Mouse (Mus musculus) forebrain, embryonic 16.5 days (tissue): ENCODE measurements around the gene Sv2a. TPM values are rescaled to one million over a fixed set of nuclear protein-coding genes. Genes with fewer than 3 reads are reported as not detected.
A peak's percentile ranks its signal among the peaks of the same experiment; 100 is the strongest.

Source experiments
- ATAC-seq: fragments of 200-750 bp; cut with Nextera tagmentation; 2 replicates; pipeline ENCODE4 v1.8.0; 2017; ENCODE audit warnings: mild to moderate bottlenecking, moderate library complexity
- H3K27ac ChIP-seq: fragments of 300-500 bp; sonication (generic); 2 replicates; pipeline ENCODE4 v1.5.1; 2014; ENCODE audit warnings: low read length, control low read depth
- H3K27me3 ChIP-seq: fragments of 300-500 bp; sonication (generic); replicated peaks from 2 replicates; pipeline ENCODE4 v1.6.1; 2014; ENCODE audit warnings: low read length; ENCODE audit not compliant: control insufficient read depth, insufficient read depth
- H3K36me3 ChIP-seq: fragments of 300-500 bp; sonication (generic); 2 replicates; pipeline ENCODE4 v1.6.1; 2014; ENCODE audit not compliant: control insufficient read depth, insufficient read depth
- H3K4me1 ChIP-seq: fragments of 300-500 bp; sonication (generic); replicated peaks from 2 replicates; pipeline ENCODE4 v1.6.1; 2014; ENCODE audit warnings: low read length; ENCODE audit not compliant: control insufficient read depth, insufficient read depth
- H3K4me2 ChIP-seq: fragments of 300-500 bp; sonication (generic); 2 replicates; pipeline ENCODE4 v1.6.1; 2014; ENCODE audit warnings: mild to moderate bottlenecking, low read length, control low read depth
- H3K4me3 ChIP-seq: fragments of 300-500 bp; sonication (generic); replicated peaks from 2 replicates; pipeline ENCODE4 v1.5.1; 2014; ENCODE audit warnings: mild to moderate bottlenecking, low read length, control low read depth
- H3K9ac ChIP-seq: fragments of 300-500 bp; sonication (generic); replicated peaks from 2 replicates; pipeline ENCODE4 v1.6.1; 2014; ENCODE audit warnings: low read depth, low read length, control low read depth
- H3K9me3 ChIP-seq: fragments of 300-500 bp; sonication (generic); 2 replicates; pipeline ENCODE4 v1.6.1; 2016; ENCODE audit warnings: low read length; ENCODE audit not compliant: control insufficient read depth
- whole genome bisulfite sequencing: fragments of 180-500 bp; shearing (Covaris S2); extraction: QIAGEN DNeasy Blood & Tissue Kit; methylation state at CpG from one replicate; pipeline ENCODE4 v1.1.7; 2014; 5-methylcytosine and 5-hydroxymethylcytosine counted together
- polyA plus RNA-seq: library from polyadenylated mRNA; unstranded; fragments of >200 nt; fragmentation: Nextera tagmentation; extraction: Ambion mirVana; gene quantifications from 2 replicates; pipeline ENCODE4 v1.2.1, GENCODE M21; 2015

The Sv2a gene
- polyA plus RNA-seq, 1 experiment from 2014 or later, result 87.3 TPM

DNA sequence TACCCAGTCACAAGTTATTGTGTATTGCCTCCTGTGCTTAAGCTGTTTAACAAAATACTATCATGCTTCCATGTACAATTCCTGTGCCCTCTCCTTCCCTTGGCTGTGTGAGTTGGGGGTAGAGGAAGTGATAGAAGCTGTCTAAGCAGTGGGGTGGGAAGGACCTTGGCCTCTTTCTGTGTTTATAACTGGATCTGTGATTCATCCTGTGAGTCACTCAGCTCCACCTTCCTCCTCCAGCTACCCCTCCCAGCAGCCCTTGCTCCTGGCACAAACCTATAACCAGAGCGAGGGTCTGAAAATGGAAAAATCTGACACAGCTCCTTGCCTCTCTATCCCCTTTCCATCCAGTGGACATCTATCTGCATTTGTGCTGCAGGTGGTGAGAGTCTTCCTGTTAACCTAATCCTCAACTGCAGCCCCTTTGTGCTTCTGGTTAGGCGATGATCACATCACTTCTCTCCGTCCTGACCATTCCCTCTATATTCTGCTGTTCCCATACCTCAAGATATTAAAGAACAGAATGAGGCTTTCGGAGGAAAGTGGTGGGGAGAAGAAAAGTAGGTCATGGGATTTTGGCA lies 20.6 kb upstream of the Sv2a start:
- WGBS, result 48% methylated on average over 4 of the region's 4 CpGs
- H3K4me1 ChIP-seq, result peaks cover 22% of the 10 kb centered on the region
- no peaks in the 10 kb centered on the region for H3K27me3 ChIP-seq
- H3K9me3 ChIP-seq, result no peaks in the 10 kb centered on the region
- H3K27ac ChIP-seq, result no peak overlapping the region
- peak overlapping the region; percentile 99 for H3K4me2 ChIP-seq
- no peak overlapping the region for H3K4me3 ChIP-seq
- H3K36me3 ChIP-seq, result 0 out of 2 replicates have a peak, but pooled peaks cover under 1% of the 10 kb centered on the region
- H3K9ac ChIP-seq, result peak overlapping the region; percentile 56; the same call in 1 of the 2 replicates
- no peak; the same call in 1 of the 2 replicates for ATAC-seq

DNA sequence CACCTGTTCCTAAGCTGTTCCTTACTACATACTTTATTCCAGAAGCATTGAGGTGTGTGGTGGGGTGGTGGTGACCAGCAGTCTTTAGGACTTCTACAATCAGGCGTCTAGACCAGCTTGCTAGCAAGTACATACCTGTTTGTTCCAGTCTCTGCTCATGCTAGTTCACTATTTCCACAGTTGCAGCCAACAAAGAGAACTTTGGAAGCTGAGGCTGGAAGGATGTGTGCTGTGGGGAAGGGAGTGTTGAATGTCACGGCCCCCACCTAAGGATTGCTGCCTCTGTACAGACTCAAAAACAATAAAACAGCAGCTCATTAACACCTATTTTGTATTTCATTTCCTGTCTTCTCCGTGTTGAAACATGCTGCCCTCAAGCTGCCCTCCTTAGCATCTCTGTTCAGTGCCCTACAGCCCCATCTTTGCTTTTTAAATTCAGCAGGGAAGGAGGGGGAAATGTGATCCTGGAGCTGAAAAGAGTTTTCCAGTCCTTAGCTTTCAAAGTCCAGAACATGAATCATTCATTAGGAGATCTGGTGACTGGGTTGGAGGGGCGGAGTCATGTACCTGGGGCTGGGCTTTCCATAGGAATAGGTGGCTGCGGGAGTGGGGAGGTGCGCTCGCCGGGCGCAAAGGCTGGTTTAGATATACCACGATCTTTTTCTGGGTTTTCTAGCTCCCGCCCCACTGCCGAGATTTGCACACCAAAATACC lies 20.0 kb upstream of the Sv2a start:
- no peaks in the 10 kb centered on the region for H3K27me3 ChIP-seq
- peak overlapping the region; percentile 56 for H3K9ac ChIP-seq
- H3K4me2 ChIP-seq, result peak overlapping the region; percentile 99
- peak; percentile 75 for ATAC-seq
- peak overlapping the region; percentile 44 for H3K27ac ChIP-seq
- peak overlapping the region; percentile 51 for H3K4me3 ChIP-seq
- no peaks in the 10 kb centered on the region for H3K9me3 ChIP-seq
- H3K4me1 ChIP-seq, result peaks cover 22% of the 10 kb centered on the region
- WGBS, result 2% methylated on average over 12 of the region's 12 CpGs
- H3K36me3 ChIP-seq, result no peaks in the 10 kb centered on the region

DNA sequence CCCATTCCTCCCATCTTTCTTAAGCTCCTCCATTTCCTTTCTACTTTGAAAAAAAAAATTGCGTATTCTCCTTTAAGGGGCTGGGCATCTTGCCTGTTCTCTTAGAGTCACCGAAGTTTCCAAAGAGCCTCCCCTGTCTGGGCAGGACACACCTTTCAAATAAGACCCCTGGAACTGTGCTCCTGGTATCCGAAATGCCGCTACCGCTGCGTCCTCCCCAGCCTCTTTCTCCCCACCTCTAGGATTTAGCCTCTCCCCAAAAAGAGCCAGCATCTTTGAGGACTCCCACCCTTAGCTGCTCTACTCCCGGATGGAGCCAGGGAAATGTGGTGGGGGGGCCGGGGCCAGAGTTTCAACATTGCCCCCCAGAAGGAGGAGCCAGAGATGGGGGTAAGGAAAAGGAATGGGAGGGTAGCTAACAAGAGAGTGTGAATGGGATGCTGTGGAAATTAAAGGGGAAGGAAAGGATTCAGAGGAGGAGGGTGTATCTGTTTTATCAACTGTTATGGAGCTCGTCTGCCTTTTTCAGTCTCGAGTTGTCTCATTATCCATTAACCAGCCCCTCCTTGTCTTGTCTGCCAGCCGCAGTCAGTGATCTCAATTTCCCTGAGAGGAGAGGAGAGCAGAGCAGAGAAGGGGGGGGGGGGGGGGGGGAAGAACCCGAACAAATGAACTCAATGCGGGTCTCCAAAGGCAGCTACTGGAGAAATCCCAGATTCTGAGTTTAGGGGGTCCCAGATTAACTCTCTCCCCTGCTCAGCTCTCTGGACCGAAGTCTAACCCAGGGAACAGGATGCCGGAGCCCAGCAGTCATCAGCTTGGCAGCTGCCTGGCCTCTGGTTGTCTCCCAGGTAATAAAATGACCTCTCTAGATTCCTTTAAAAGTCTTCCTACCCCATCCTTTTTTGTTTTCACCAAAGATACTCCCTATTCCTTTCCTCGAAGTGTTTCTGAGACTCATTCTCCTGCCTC lies 18.8 kb upstream of the Sv2a start, which contains the start of gene Mtmr11:
TSS of gene Mtmr11 (plus strand) at position 136 of the 972 bp plus-strand sequence.
- peak within 1 kb of the TSS; percentile 99 for H3K4me2 ChIP-seq
- H3K27me3 ChIP-seq, result no peaks in the 10 kb centered on the region
- 7% methylated on average over 16 of the region's 16 CpGs for WGBS
- peak within 1 kb of the TSS; percentile 44 for H3K27ac ChIP-seq
- peaks cover 22% of the 10 kb centered on the region for H3K4me1 ChIP-seq
- H3K36me3 ChIP-seq, result no peaks in the 10 kb centered on the region
- peak within 1 kb of the TSS; percentile 51 for H3K4me3 ChIP-seq
- H3K9ac ChIP-seq, result peak within 1 kb of the TSS; percentile 56
- ATAC-seq, result 0 out of 2 replicates have a peak, but pooled peaks have one; percentile 31
- H3K9me3 ChIP-seq, result no peaks in the 10 kb centered on the region

DNA sequence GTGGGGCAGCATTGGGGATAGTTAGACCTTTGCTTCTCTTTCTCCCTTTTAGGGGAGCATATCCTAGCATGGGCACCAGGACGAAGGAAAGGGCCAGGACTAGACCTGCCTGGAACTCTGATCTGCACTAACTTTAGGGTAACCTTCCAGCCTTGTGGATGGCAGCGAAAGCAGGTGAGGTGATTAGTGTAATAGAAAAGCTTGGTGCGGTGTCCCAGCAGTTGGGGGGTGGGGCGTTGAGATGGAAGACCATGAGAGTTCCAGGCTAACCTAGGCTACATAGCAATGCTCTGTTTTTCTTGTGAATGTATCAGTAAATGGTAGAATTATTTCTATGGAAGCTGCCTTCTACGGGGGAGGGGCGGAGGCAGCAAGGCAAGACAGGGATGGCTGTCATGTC lies 17.9 kb upstream of the Sv2a start:
- H3K4me2 ChIP-seq, result no peak overlapping the region
- no peaks in the 10 kb centered on the region for H3K36me3 ChIP-seq
- H3K9me3 ChIP-seq, result no peaks in the 10 kb centered on the region
- WGBS, result 89% methylated on average over 6 of the region's 6 CpGs
- no peak overlapping the region for H3K27ac ChIP-seq
- peaks cover 22% of the 10 kb centered on the region for H3K4me1 ChIP-seq
- H3K4me3 ChIP-seq, result no peak overlapping the region
- H3K9ac ChIP-seq, result no peak overlapping the region
- ATAC-seq, result no peak
- no peaks in the 10 kb centered on the region for H3K27me3 ChIP-seq

DNA sequence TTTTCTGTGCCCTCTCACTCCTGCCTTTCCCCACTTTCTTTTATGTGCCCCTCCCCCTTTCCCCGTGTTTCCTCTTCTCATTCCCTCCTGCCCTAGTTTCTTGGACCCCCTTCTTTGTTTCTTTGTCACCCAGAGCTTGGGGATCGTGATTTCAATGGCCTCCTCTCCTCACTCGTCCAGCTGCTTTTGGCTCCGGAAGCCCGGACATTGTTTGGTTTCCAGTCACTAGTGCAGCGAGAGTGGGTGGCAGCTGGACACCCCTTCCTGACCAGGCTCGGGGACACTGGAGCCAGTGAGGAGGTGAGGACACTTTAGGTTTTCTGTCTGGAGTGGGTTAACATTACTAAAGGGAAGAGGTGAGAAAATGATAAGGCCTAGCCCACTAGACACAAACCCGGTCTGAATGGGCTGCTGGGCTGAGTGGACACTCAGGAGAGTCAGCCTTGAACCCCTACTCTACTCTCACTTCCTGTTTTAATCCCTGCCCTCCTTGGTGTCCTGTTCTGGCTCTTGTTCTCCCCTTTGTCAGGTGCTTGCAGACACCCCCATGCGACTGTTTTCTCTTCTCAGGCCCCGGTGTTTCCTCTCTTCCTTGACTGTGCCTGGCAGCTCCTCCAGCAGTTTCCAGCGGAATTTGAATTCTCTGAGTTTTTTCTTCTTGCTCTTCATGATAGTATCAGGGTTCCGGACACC lies 12.3 kb upstream of the Sv2a start:
- Histone ChIP-seq H3K9me3 (no peaks in the 10 kb centered on the region), H3K4me2 (no peak overlapping the region), H3K27ac (no peak overlapping the region), H3K36me3 (no peaks in the 10 kb centered on the region), H3K27me3 (no peaks in the 10 kb centered on the region), H3K4me1 (peaks cover 24% of the 10 kb centered on the region), H3K4me3 (no peak overlapping the region), H3K9ac (no peak overlapping the region)
- ATAC-seq, result no peak
- WGBS, result 61% methylated on average over 12 of the region's 12 CpGs

DNA sequence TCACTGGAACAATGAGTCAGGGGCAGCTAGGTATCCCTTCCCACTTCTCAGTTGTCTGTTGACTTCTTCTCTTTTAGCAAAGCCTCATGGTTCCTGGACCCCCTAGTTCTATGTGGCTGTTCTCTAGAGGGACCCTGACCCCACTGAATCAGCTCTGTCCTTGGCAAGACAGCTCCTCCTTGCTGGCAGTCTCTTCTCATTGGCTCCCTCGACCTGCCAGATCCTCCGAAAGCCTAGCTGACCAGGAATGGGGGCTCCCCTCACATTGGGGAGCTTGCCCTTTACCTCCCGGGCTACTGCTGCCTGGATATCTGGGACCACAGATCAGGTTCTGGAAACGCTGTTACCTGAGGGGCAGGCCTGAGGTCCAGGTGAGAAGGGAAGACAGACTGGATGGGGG lies 10.7 kb upstream of the Sv2a start:
- H3K4me2 ChIP-seq, result no peak overlapping the region
- H3K4me3 ChIP-seq, result no peak overlapping the region
- no peaks in the 10 kb centered on the region for H3K27me3 ChIP-seq
- peaks cover 6% of the 10 kb centered on the region; the same call in 1 of the 2 replicates for H3K36me3 ChIP-seq
- H3K9me3 ChIP-seq, result no peaks in the 10 kb centered on the region
- no peak for ATAC-seq
- H3K27ac ChIP-seq, result no peak overlapping the region
- WGBS, result 92% methylated on average over 4 of the region's 4 CpGs
- H3K9ac ChIP-seq, result no peak overlapping the region
- H3K4me1 ChIP-seq, result peaks cover 35% of the 10 kb centered on the region

DNA sequence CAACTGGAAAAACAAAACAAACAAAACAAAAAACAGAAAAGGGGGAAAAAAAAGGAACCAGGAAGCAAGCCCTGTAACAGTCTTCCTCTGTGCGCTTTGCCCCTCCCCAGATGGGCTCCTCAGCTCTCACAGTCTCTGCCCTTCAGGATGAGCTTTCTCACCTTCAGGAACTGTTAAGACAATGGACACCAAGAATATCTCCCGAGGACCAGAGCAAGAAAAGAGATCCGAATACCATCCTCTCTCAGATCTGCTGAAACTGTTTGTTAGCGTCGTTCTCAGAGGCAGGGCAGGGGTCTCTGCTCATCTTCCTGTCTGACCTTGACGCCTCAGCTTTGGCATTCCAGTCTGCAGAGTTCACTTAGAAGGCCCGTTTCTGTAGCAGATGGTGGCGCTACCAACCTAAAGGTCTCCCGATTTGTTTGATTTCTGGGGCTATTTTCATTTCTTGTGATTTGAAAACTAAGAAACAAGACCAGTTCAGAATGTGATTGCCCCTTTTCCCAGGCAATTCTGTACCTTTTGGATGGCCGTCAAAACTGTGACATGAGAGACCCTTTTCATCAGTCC lies 9.9 kb upstream of the Sv2a start:
- 73% methylated on average over 10 of the region's 10 CpGs for WGBS
- no peak for ATAC-seq
- H3K4me3 ChIP-seq, result peak overlapping the region; percentile 71

DNA sequence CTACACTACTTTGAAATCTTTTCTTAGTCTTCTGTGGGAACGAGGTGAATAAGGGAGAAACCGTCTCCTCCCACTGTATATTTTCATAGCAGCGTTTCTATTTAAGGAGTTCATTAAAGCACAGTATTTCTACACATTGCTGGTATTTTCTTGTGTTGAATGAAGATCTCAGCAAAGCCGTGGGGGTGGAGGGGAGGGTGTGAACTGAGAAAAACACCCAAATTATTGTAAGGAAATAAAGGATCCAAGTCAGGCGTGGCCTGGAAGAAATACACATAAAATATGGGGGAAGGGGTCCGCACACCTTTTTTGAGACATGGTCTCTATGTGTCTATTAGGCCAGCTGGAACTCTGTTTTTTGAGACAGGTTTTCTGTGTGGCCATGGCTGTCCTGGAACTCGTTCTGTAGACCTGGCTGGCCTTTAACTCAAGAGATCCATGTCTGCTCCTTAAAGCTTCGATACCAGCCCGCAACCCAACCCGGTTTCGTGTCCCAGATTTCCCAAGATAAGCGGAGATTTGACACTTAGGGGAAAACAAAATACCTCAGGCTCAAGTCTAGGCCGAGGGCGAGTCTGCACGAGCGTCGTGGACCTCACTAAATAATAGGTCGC lies 9.3 kb upstream of the Sv2a start:
- H3K9me3 ChIP-seq, result no peaks in the 10 kb centered on the region
- peak overlapping the region; percentile 71 for H3K4me3 ChIP-seq
- H3K9ac ChIP-seq, result peak overlapping the region; percentile 92
- H3K4me1 ChIP-seq, result peaks cover 35% of the 10 kb centered on the region
- peak overlapping the region; percentile 100 for H3K27ac ChIP-seq
- 16% methylated on average over 18 of the region's 18 CpGs for WGBS
- H3K36me3 ChIP-seq, result peaks cover 6% of the 10 kb centered on the region; the same call in 1 of the 2 replicates
- no peaks in the 10 kb centered on the region for H3K27me3 ChIP-seq
- peak overlapping the region; percentile 93 for H3K4me2 ChIP-seq
- peak; percentile 9 for ATAC-seq

More for the DNA sequence above, 9.9 kb upstream of the Sv2a start:
- Histone ChIP-seq H3K9ac (peak overlapping the region; percentile 92), H3K9me3 (no peaks in the 10 kb centered on the region), H3K4me2 (peak overlapping the region; percentile 93), H3K36me3 (peaks cover 6% of the 10 kb centered on the region; the same call in 1 of the 2 replicates), H3K4me1 (peaks cover 35% of the 10 kb centered on the region), H3K27me3 (no peaks in the 10 kb centered on the region), H3K27ac (peak overlapping the region; percentile 100)
